Mouse (Mus musculus) skeletal muscle tissue, adult 2 months (tissue): Measurements from ENCODE around the gene Sh2d6.
A peak's percentile ranks its signal among the peaks of the same experiment; 100 is the strongest.
"Not testable (repeated sequence)": the region's sequence is repeated elsewhere in the genome, so short reads cannot be mapped to it uniquely, and the experiment has no call there.

Experiments used
- DNase-seq: peaks from one replicate; pipeline ENCODE4 v3.0.0-alpha.2; 2012; ENCODE audit warnings: low read depth, low spot score

The Sh2d6 gene

GRCm38 (mm10) chr6:72535165-72535564, 13.7 kb upstream of the Sh2d6 start:
- DNase-seq: peak; percentile 64

GRCm38 (mm10) chr6:72534035-72534809, 12.7 kb upstream of the Sh2d6 start:
- DNase-seq: peak; percentile 70

- DNase-seq: not testable (repeated sequence)
Observed at GRCm38 (mm10) chr6:72533555-72533954, 12.0 kb upstream of the Sh2d6 start.

- DNase-seq: no peak
Observed at GRCm38 (mm10) chr6:72532580-72532979, 11.1 kb upstream of the Sh2d6 start.

GRCm38 (mm10) chr6:72528410-72529151, 7.1 kb upstream of the Sh2d6 start:
- no peak for DNase-seq

DNA sequence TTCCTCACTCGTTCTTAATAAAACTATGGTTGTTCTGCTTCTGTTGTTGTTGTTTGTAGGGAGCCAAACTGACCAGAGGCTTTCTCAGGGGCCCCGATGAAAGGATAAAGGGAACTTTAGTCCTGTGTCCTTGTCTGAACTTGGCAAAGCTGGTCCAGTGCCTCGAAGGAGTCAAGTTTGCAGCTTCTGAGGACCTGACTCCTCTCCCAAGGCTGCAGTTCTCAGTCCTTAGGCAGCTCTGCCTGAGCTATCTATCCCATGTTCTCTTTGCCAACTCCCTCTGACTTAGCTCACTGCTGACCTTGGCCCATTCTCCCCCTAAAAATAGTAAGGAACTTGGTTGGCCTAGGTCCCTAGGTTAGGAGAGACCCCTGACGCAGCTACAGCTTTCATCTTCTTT, 5.6 kb upstream of the Sh2d6 start:
- DNase-seq: peak; percentile 42

DNA sequence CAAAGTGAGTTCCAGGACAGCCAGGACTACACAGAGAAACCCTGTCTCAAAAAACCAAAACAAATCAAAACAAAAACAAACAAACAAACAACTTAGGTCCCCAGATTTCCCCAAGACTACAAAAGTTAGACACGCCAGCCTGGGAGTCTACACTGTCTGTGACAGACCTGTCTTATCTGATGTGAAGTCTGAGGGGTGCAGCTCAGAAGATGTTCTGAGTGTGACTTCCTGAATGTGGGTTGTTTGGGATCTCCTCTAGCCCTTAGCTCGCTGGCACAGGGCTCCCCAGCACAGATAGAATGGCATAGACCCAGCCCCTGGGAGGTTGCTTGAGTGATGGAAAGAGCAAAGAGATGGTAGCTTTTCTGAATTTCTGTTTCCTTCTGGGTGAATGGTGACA, 2.7 kb upstream of the Sh2d6 start:
- DNase-seq: no peak

GRCm38 (mm10) chr6:72523222-72523621, 1.7 kb upstream of the Sh2d6 start:
- DNase-seq: no peak

GRCm38 (mm10) chr6:72522288-72522687, 781 bp upstream of the Sh2d6 start:
- no peak for DNase-seq

GRCm38 (mm10) chr6:72520904-72521303, 603 bp downstream of the Sh2d6 start:
- DNase-seq: no peak

DNA sequence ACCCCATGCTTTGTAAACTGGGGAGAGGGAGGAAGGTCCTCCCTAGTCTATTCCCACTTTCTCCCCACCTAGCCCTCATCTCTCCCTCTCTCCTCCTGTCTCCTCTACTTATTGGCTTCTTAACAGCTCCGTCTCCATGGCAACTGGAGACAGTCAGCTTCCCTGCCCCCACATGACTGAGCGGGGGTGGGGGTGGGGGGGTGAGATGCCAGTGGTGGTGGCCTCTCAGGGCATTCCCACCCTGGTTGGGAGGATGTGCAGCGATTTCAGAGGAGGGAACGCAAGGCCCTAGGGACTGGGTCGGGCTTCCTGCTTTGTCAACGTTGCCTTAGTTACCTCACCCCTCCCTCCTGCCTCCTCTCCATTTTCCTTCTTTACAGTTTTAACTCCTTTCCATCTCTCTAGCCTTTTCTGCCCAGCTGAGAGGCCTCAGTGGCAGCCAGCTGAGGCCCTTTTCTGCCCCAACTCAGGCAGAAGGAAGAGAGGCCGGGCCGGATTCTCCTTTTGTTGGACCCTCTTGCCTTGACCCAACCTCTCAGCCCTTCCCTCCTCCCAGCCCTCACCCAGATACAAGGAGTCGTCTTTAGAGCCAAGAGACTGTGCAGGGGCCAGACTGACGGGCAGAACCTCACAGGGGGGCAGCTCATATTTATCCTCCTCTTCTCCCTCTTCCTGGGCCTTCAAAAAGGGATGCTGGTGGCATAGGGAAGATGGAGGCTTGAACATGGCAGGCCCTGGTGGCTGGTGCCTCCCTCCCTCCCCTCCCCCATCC, 1.4 kb downstream of the Sh2d6 start:
- no peak for DNase-seq

- DNase-seq: no peak
Observed at GRCm38 (mm10) chr6:72519303-72519702, 2.2 kb downstream of the Sh2d6 start.

GRCm38 (mm10) chr6:72518842-72519241, 2.7 kb downstream of the Sh2d6 start:
- no peak for DNase-seq

DNA sequence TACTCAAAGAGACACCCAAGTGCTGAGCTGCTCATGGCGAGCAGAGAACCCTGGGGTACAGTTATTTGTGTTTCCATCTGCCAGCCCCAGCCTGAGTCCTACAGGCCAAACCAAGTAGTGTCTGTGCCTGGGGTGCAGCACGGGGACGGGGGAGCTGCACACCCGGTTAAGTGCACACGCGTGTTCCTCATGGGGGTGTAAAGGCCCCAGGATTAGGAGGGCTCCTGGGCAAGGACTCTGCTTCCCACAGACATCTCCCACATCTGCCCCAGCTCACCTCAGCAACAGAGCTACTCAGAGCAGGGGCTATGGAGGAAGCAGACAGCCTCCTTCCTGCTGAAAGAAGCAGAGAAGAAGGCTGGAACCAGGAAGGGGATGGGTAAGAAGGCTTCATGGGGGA, 5.9 kb downstream of the Sh2d6 start:
- DNase-seq: no peak

DNA sequence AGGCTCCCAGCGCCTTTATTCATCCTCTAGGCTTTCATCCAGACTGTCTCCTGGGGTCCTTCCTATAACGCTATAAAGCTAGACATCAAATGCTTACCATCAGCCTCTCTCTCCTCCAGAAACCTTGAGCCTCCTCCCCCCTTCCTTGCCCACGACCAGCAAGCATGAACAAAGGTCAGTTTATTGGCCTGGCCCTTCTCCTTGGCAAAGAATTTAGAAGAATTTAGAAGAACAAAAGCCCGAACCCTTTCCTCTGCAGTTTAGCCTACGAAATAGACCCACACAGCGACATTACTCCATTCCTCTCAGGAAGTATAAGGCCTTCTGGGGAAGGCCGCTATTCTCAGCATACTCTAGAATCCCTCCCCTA, 8.5 kb downstream of the Sh2d6 start:
- DNase-seq: no peak

- peak; percentile 79 for DNase-seq
Observed at GRCm38 (mm10) chr6:72512386-72513070, 9.0 kb downstream of the Sh2d6 start.

- DNase-seq: no peak
Observed at GRCm38 (mm10) chr6:72510686-72511421, 10.7 kb downstream of the Sh2d6 start.

- no peak for DNase-seq
Observed at GRCm38 (mm10) chr6:72509872-72510435, 11.6 kb downstream of the Sh2d6 start.

DNA sequence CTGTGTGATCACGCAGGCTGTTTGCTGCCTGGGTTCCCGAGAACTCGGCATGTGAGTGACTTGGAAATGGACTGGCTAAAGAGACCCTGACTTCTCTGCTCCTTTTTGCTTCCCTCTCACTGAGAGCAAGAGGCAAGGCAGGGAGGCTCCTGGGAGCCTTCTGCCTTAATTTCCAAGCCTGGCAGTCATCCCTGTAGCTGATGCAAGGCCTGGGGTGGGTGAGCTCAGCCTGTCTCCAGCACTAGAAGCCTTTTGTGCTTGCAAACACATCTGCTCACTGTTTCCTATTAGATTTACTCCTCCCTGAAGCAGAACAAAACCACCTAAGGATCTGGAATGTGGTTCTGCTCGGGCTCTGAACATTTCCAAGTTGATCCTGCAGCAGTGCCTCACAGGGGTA, 12.9 kb downstream of the Sh2d6 start:
- DNase-seq: peak; percentile 70

- no peak for DNase-seq
Observed at GRCm38 (mm10) chr6:72506104-72506503, 15.4 kb downstream of the Sh2d6 start.

DNA sequence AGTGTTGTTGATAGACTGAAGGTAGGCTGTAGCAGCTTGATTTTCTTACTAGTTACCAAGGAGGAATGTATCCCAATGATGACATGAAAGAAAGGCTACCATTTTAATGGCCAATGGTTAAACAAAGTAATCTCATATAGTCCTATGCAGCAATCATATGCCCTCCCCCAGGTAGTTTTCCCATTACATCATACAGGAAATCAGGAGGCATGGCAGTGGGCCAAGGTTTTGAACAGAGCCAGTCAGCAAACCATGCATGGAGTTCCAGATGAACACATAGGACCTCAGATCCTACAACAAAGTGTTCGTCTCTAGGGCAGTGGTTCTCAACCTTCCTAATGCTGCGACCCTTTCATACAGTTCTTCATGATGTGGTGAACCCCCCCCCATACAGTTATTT, 17.6 kb downstream of the Sh2d6 start:
- DNase-seq: no peak
